Mouse (Mus musculus) neural tube, embryonic 14.5 days (tissue): Measurements from ENCODE around the gene Scg5. TPM values are rescaled to one million over a fixed set of nuclear protein-coding genes. Genes with fewer than 3 reads are reported as not detected.

Experiments used
- ATAC-seq: fragments of 200-750 bp; cut with Nextera tagmentation; 2 replicates; pipeline ENCODE4 v1.8.0; 2017; ENCODE audit warnings: low read depth, mild to moderate bottlenecking, moderate TSS enrichment, moderate library complexity
- H3K27ac ChIP-seq: fragments of 300-500 bp; sonication (generic); 2 replicates; pipeline ENCODE4 v1.5.1; 2014; ENCODE audit warnings: low read depth, mild to moderate bottlenecking, control low read depth, low read length, moderate library complexity, mixed read lengths
- H3K27me3 ChIP-seq: fragments of 300-500 bp; sonication (generic); 2 replicates; pipeline ENCODE4 v1.6.1; 2014; ENCODE audit warnings: low read length; ENCODE audit not compliant: control insufficient read depth, insufficient read depth
- H3K36me3 ChIP-seq: fragments of 300-500 bp; sonication (generic); 2 replicates; pipeline ENCODE4 v1.6.1; 2014; ENCODE audit warnings: low read length, mixed read lengths; ENCODE audit not compliant: control insufficient read depth, insufficient read depth
- H3K4me1 ChIP-seq: fragments of 300-500 bp; sonication (generic); 2 replicates; pipeline ENCODE4 v1.6.1; 2014; ENCODE audit warnings: low read length; ENCODE audit not compliant: control insufficient read depth, insufficient read depth
- H3K4me2 ChIP-seq: fragments of 300-500 bp; sonication (generic); 2 replicates; pipeline ENCODE4 v1.6.1; 2014; ENCODE audit warnings: mild to moderate bottlenecking, low read depth, low read length, control low read depth
- H3K4me3 ChIP-seq: fragments of 300-500 bp; sonication (generic); 2 replicates; pipeline ENCODE4 v1.5.1; 2014; ENCODE audit warnings: low read depth, low read length, control low read depth, mixed read lengths
- H3K9ac ChIP-seq: fragments of 300-500 bp; sonication (generic); replicated peaks from 2 replicates; pipeline ENCODE4 v1.6.1; 2014; ENCODE audit warnings: low read depth, mild to moderate bottlenecking, control low read depth, low read length, mixed read lengths
- H3K9me3 ChIP-seq: fragments of 300-500 bp; sonication (generic); 2 replicates; pipeline ENCODE4 v1.6.1; 2016; ENCODE audit warnings: low read length; ENCODE audit not compliant: control insufficient read depth
- WGBS: fragments of 180-500 bp; shearing (Covaris S2); extraction: QIAGEN DNeasy Blood & Tissue Kit; methylation state at CpG from one replicate; pipeline ENCODE4 v1.1.7; 2014; 5-methylcytosine and 5-hydroxymethylcytosine counted together
- polyA plus RNA-seq: library from polyadenylated mRNA; unstranded; fragments of >200 nt; fragmentation: Nextera tagmentation; extraction: Ambion mirVana; gene quantifications from 2 replicates; pipeline ENCODE4 v1.2.1, GENCODE M21; 2014

Gene Scg5
- polyA plus RNA-seq, 1 experiment from 2014 or later, result 315 TPM

DNA sequence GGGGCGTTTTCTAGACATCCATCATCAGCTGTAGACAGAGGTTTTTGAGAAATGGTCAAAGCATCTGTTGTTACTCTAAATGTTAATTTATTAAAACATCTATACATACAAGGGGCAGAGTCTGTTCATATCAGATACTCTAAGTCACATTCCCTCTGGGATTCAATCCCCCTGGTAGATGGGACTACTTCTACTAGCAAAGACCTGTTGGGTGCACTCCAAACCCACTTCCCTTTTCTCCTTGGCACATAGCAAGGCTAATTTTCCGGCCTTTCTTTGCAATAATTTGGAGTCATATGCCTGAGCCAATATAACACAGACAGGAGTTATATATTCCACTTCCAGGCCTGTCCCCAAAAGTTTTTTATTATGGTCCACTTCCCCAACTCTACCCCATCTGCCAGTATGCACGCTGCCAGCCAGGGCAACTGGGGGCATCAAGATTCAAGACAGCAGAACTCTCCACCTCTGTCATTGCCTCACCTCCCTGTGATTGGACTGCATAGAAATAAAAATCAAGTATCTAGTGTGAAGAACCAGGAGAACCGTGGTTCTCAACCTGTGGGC is 40.0 kb downstream of the Scg5 start:
- H3K27ac ChIP-seq, result no peak overlapping the region
- ATAC-seq, result no peak
- H3K27me3 ChIP-seq, result no peaks in the 10 kb centered on the region
- no peaks in the 10 kb centered on the region; the same call in 1 of the 2 replicates for H3K36me3 ChIP-seq
- 91% methylated on average over 4 of the region's 4 CpGs for WGBS
- H3K4me2 ChIP-seq, result no peak overlapping the region
- no peak overlapping the region for H3K4me3 ChIP-seq
- H3K4me1 ChIP-seq, result no peaks in the 10 kb centered on the region
- H3K9ac ChIP-seq, result no peak overlapping the region
- H3K9me3 ChIP-seq, result no peaks in the 10 kb centered on the region

DNA sequence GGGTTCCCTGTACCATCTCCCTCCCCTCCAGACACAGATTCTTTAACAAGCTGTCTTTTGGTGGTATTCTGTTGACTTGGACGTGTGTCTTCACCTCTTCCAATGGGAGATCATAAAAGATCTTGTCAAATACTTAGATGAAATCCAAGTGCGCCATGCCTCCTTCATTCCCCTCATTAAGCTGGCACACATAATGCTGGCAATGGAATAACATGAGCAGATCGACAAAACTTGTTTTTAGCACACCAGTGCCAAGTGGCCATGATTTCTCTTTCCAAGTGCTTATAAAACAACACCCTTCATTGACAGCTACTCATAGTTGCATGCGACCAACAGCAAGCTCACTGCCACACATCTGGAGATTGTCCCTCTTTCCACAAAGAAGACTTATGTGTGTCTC is 41.0 kb downstream of the Scg5 start:
- no peaks in the 10 kb centered on the region for H3K9me3 ChIP-seq
- ATAC-seq, result no peak
- H3K9ac ChIP-seq, result no peak overlapping the region
- no peak overlapping the region for H3K27ac ChIP-seq
- no peaks in the 10 kb centered on the region for H3K4me1 ChIP-seq
- H3K4me3 ChIP-seq, result no peak overlapping the region
- H3K27me3 ChIP-seq, result no peaks in the 10 kb centered on the region
- H3K4me2 ChIP-seq, result no peak overlapping the region
- no peaks in the 10 kb centered on the region; the same call in 1 of the 2 replicates for H3K36me3 ChIP-seq
- 93% methylated on average over 4 of the region's 4 CpGs for WGBS

DNA sequence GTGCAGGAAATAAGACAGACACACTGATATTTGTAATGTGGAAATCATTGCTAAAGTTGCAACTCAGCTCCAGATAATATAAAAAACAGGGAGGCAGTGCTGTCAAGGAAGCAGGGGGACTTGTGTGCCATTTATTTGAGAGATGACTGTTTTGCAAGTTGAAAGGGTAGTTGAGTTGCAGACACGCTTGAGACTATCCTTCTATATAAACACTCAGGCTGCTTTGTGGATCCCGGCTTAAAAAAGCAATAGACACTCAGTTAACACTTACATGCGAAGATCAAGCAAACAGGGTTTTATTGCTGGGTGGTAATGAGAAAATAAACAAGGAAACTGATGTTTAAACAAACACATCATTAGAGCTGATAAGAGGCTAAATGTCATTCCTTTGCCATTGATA is 44.1 kb downstream of the Scg5 start:
- H3K27ac ChIP-seq, result no peak overlapping the region
- H3K9me3 ChIP-seq, result no peaks in the 10 kb centered on the region
- H3K9ac ChIP-seq, result no peak overlapping the region
- no peak overlapping the region for H3K4me3 ChIP-seq
- WGBS, result 53% methylated on average over 3 of the region's 3 CpGs
- no peak overlapping the region for H3K4me2 ChIP-seq
- H3K4me1 ChIP-seq, result no peaks in the 10 kb centered on the region
- no peak for ATAC-seq
- no peaks in the 10 kb centered on the region; the same call in none of the 2 replicates for H3K36me3 ChIP-seq
- no peaks in the 10 kb centered on the region for H3K27me3 ChIP-seq

DNA sequence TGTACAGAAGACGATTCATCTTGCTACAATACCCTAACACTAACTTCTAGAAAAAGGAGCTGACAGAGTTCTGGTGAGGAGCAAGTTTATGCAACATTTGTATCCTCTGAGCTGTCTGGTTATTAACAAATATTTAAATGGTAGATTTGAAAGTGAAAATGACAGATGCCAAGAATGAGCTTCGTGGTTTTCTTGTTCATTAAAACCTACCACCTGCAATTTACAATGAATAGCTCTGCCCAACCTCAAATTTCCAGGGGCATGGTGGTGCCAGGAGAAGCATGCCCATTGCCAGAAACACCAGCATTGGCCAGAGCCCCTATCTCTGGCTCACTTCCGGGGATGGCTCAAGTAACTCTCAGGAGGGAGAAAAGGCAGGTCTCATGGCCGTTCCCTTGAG is 47.4 kb downstream of the Scg5 start:
- Histone ChIP-seq H3K9ac (no peak overlapping the region), H3K4me1 (no peaks in the 10 kb centered on the region), H3K36me3 (no peaks in the 10 kb centered on the region; the same call in 1 of the 2 replicates), H3K27me3 (no peaks in the 10 kb centered on the region), H3K27ac (no peak overlapping the region), H3K4me2 (no peak overlapping the region), H3K4me3 (no peak overlapping the region), H3K9me3 (no peaks in the 10 kb centered on the region)
- no peak for ATAC-seq
- WGBS, result 78% methylated on average over 4 of the region's 4 CpGs

GRCm38 (mm10) chr2:113781107-113781506 is 47.8 kb downstream of the Scg5 start:
- Histone ChIP-seq H3K4me1 (no peaks in the 10 kb centered on the region), H3K4me2 (no peak overlapping the region), H3K27me3 (no peaks in the 10 kb centered on the region), H3K36me3 (no peaks in the 10 kb centered on the region; the same call in 1 of the 2 replicates), H3K9ac (no peak overlapping the region), H3K27ac (no peak overlapping the region), H3K4me3 (no peak overlapping the region), H3K9me3 (no peaks in the 10 kb centered on the region)
- ATAC-seq, result no peak
- WGBS, result 82% methylated on average over 5 of the region's 5 CpGs

DNA sequence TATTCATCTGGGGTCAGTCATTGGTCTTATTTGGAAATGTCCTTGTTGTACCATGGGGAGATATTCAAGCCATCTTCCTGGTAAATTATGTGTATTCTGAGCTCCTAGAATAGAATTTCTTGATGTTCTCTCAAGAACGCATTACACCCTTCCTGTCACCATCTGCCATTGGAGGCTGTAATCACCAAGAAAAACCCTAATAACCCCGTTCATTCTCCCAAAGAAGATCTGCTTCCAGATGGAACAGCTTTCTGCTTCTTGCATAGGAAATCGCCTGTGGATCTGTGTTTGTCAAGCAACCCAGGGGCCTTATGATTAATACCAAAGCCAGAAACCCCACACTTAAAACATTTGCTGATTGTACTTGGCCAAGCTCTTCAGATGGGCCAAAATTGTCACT is 49.6 kb downstream of the Scg5 start:
- 77% methylated on average over 3 of the region's 3 CpGs for WGBS

GRCm38 (mm10) chr2:113778036-113778435 is 50.9 kb downstream of the Scg5 start:
- Histone ChIP-seq H3K4me3 (no peak overlapping the region), H3K9ac (no peak overlapping the region), H3K27ac (no peak overlapping the region), H3K4me1 (no peaks in the 10 kb centered on the region), H3K27me3 (no peaks in the 10 kb centered on the region), H3K9me3 (no peaks in the 10 kb centered on the region), H3K36me3 (peaks cover 4% of the 10 kb centered on the region; the same call in 1 of the 2 replicates), H3K4me2 (no peak overlapping the region)
- 76% methylated on average over 6 of the region's 6 CpGs for WGBS
- no peak for ATAC-seq

More for the DNA sequence above, 49.6 kb downstream of the Scg5 start:
- no peak overlapping the region for H3K27ac ChIP-seq
- H3K4me3 ChIP-seq, result no peak overlapping the region
- H3K9me3 ChIP-seq, result no peaks in the 10 kb centered on the region
- H3K9ac ChIP-seq, result no peak overlapping the region
- H3K4me2 ChIP-seq, result no peak overlapping the region
- H3K27me3 ChIP-seq, result no peaks in the 10 kb centered on the region
- ATAC-seq, result no peak
- peaks cover 4% of the 10 kb centered on the region; the same call in 1 of the 2 replicates for H3K36me3 ChIP-seq
- H3K4me1 ChIP-seq, result no peaks in the 10 kb centered on the region

GRCm38 (mm10) chr2:113776297-113776696 is 52.6 kb downstream of the Scg5 start:
- no peaks in the 10 kb centered on the region for H3K9me3 ChIP-seq
- H3K36me3 ChIP-seq, result peaks cover 4% of the 10 kb centered on the region; the same call in 1 of the 2 replicates
- ATAC-seq, result no peak
- no peak overlapping the region for H3K9ac ChIP-seq
- H3K27me3 ChIP-seq, result no peaks in the 10 kb centered on the region
- WGBS, result 93% methylated on average over 3 of the region's 3 CpGs
- H3K27ac ChIP-seq, result no peak overlapping the region
- no peak overlapping the region for H3K4me3 ChIP-seq
- no peaks in the 10 kb centered on the region for H3K4me1 ChIP-seq
- no peak overlapping the region for H3K4me2 ChIP-seq

- Histone ChIP-seq H3K9ac (no peak overlapping the region), H3K27ac (no peak overlapping the region), H3K4me2 (no peak overlapping the region), H3K36me3 (peaks cover 4% of the 10 kb centered on the region; the same call in 1 of the 2 replicates), H3K9me3 (no peaks in the 10 kb centered on the region), H3K27me3 (no peaks in the 10 kb centered on the region), H3K4me3 (no peak overlapping the region), H3K4me1 (no peaks in the 10 kb centered on the region)
- no peak for ATAC-seq
- WGBS, result 78% methylated on average over 6 of the region's 6 CpGs
Observed at GRCm38 (mm10) chr2:113774150-113774805, 54.6 kb downstream of the Scg5 start.
